Mouse (Mus musculus) hindbrain, embryonic 13.5 days (tissue): ENCODE results near the gene 2510009E07Rik. TPM values are rescaled to one million over a fixed set of nuclear protein-coding genes. Genes with fewer than 3 reads are reported as not detected.

ENCODE experiments used
- polyA plus RNA-seq: library from polyadenylated mRNA; unstranded; fragments of >200 nt; fragmentation: Nextera tagmentation; extraction: Ambion mirVana; gene quantifications from 2 replicates; pipeline ENCODE4 v1.2.1, GENCODE M21; 2015

The 2510009E07Rik gene
- polyA plus RNA-seq, 1 experiment from 2014 or later = 46.1 TPM

Other genes with a start within 250 kb of the 2510009E07Rik start
- gene Ehhadh, start 93.1 kb upstream of the 2510009E07Rik start, polyA plus RNA-seq = 1.3 TPM in 2 replicates
- 7.9 and 8.2 TPM in 2 replicates for gene Map3k13, start 99.7 kb upstream of the 2510009E07Rik start, polyA plus RNA-seq